Comparison of ENCODE assay signal across 25 mouse cellular contexts in genomic region chr9:123942025-123942424, GRCm38 (mm10). TPM values are rescaled to one million over a fixed set of nuclear protein-coding genes. Genes with fewer than 3 reads are reported as not detected.
A peak's percentile ranks its signal among the peaks of the same experiment; 100 is the strongest.
DNase-seq lines count a peak whose midpoint lies in the region; ATAC-seq and TF ChIP-seq lines count a peak whose summit lies in the region.
"Had no signal": no experiment of that assay in that cellular context is flagged by ENCODE, and none has a peak within 500 bp of the region (broad histone marks: within the 10 kb centered on the region; RNA-seq: fewer than 3 reads in every experiment).

No protein-coding gene starts in this region.

- WGBS in liver, embryonic 13.5 days (ENCODE audit: insufficient replicate concordance): 70% methylated on average over 3 of the region's 3 CpGs
- WGBS in liver, embryonic 12.5 days (ENCODE audit: insufficient replicate concordance): 82% methylated on average over 3 of the region's 3 CpGs
- WGBS in liver, postnatal 0 days (ENCODE audit: insufficient replicate concordance): 63% methylated on average over 3 of the region's 3 CpGs

- no peak for TF ChIP-seq CTCF in liver, postnatal 0 days (IDR thresholded peaks at IDR 0.05; ENCODE audit: low read depth)

- no peaks in the 10 kb centered on the region for H3K9me3 ChIP-seq in liver, embryonic 13.5 days (replicated peaks)
- no peaks in the 10 kb centered on the region for H3K9me3 ChIP-seq in liver, embryonic 12.5 days (replicated peaks)
- H3K9me3 ChIP-seq in liver, postnatal 0 days (ENCODE audit: low read length): no peaks in the 10 kb centered on the region
- H3K9me3 ChIP-seq: hindbrain, embryonic 15.5 days; limb, embryonic 15.5 days; midbrain, embryonic 12.5 days; neural tube, embryonic 12.5 days had no signal

- H3K27me3 ChIP-seq in liver, embryonic 13.5 days: no peaks in the 10 kb centered on the region
- no peaks in the 10 kb centered on the region for H3K27me3 ChIP-seq in liver, embryonic 12.5 days (replicated peaks)
- H3K27me3 ChIP-seq in liver, postnatal 0 days (ENCODE audit: insufficient read depth, low read length): no peaks in the 10 kb centered on the region
- H3K27me3 ChIP-seq: hindbrain, embryonic 15.5 days; limb, embryonic 15.5 days; neural tube, embryonic 12.5 days had no signal

- ATAC-seq in liver, embryonic 13.5 days (ENCODE audit: low read depth): no peak
- no peak for ATAC-seq in liver, embryonic 12.5 days
- ATAC-seq in liver, postnatal 0 days: peak; percentile 62
- no peak for ATAC-seq in erythroblast, adult 5-6 weeks (replicated peaks; ENCODE audit: low FRiP score, poor library complexity, severe bottlenecking)
- ATAC-seq: forebrain, embryonic 16.5 days; intestine, postnatal 0 days had no signal

- H3K36me3 ChIP-seq in liver, embryonic 13.5 days: no peaks in the 10 kb centered on the region
- H3K36me3 ChIP-seq in liver, embryonic 12.5 days: no peaks in the 10 kb centered on the region
- H3K36me3 ChIP-seq in liver, postnatal 0 days (replicated peaks; ENCODE audit: insufficient read depth, low read length): no peaks in the 10 kb centered on the region
- H3K36me3 ChIP-seq: hindbrain, embryonic 15.5 days; limb, embryonic 15.5 days; midbrain, embryonic 12.5 days; neural tube, embryonic 12.5 days had no signal

- peak overlapping the region; percentile 48 for H3K27ac ChIP-seq in liver, embryonic 13.5 days
- no peak overlapping the region for H3K27ac ChIP-seq in liver, embryonic 12.5 days
- H3K27ac ChIP-seq in liver, postnatal 0 days (ENCODE audit: low read depth): peak overlapping the region; percentile 84
- H3K27ac ChIP-seq: hindbrain, embryonic 15.5 days; midbrain, embryonic 12.5 days; neural tube, embryonic 12.5 days had no signal

- H3K9ac ChIP-seq in liver, embryonic 13.5 days: no peak overlapping the region
- no peak overlapping the region for H3K9ac ChIP-seq in liver, embryonic 12.5 days
- no peak overlapping the region for H3K9ac ChIP-seq in liver, postnatal 0 days (replicated peaks)
- H3K9ac ChIP-seq: hindbrain, embryonic 15.5 days; limb, embryonic 15.5 days; midbrain, embryonic 12.5 days; neural tube, embryonic 12.5 days had no signal

- H3K4me1 ChIP-seq in liver, embryonic 13.5 days (replicated peaks): no peaks in the 10 kb centered on the region; the same call in 1 of the 2 replicates
- 0 out of 2 replicates have a peak, but pooled peaks cover 6% of the 10 kb centered on the region for H3K4me1 ChIP-seq in liver, embryonic 12.5 days
- H3K4me1 ChIP-seq in liver, postnatal 0 days (ENCODE audit: insufficient read depth): peaks cover 16% of the 10 kb centered on the region
- H3K4me1 ChIP-seq: hindbrain, embryonic 15.5 days; limb, embryonic 15.5 days; midbrain, embryonic 12.5 days; neural tube, embryonic 12.5 days had no signal

- TF ChIP-seq EP300 in liver, postnatal 0 days (IDR thresholded peaks at IDR 0.05; ENCODE audit: low read depth): peak; percentile 68

- no peak overlapping the region for H3K4me3 ChIP-seq in liver, embryonic 13.5 days (replicated peaks)
- H3K4me3 ChIP-seq in liver, embryonic 12.5 days: no peak overlapping the region
- H3K4me3 ChIP-seq in liver, postnatal 0 days (ENCODE audit: low read depth, low read length): no peak overlapping the region
- H3K4me3 ChIP-seq: hindbrain, embryonic 15.5 days; limb, embryonic 15.5 days; midbrain, embryonic 12.5 days; neural tube, embryonic 12.5 days had no signal

- DNase-seq in liver, embryonic 13.5 days: no peak
- DNase-seq in 416B (ENCODE audit: low read depth): peak; percentile 79
- peak; percentile 25 for DNase-seq in brain, adult 2 months (ENCODE audit: low read depth, low spot score)
- DNase-seq in liver, postnatal 0 days: no peak
- no peak for DNase-seq in left cerebral cortex, adult 8-10 months (ENCODE audit: low spot score in 2 of 2)
- no peak for DNase-seq in embryo, embryonic 10.5 days (ENCODE audit: low spot score)
- DNase-seq: adrenal gland, postnatal 36 days; cerebellum, adult 9-10 months; right cerebral cortex, postnatal 14 days had no signal

- no peak overlapping the region for H3K4me2 ChIP-seq in liver, embryonic 13.5 days
- no peak overlapping the region for H3K4me2 ChIP-seq in liver, embryonic 12.5 days
- no peak overlapping the region for H3K4me2 ChIP-seq in liver, postnatal 0 days (ENCODE audit: low read depth, low read length)
- H3K4me2 ChIP-seq: heart, embryonic 11.5 days; hindbrain, embryonic 15.5 days; limb, embryonic 15.5 days; midbrain, embryonic 12.5 days; neural tube, embryonic 12.5 days had no signal

RNA-seq across cellular contexts. Expression of gene Ccr1, which starts 26.5 kb away (rescaled TPM):
- 1.7 and 1.9 TPM in 2 replicates for polyA plus RNA-seq in liver, embryonic 13.5 days (2015; fragmentation: Nextera tagmentation; extraction: Ambion mirVana)
- 1.4 and 1.6 TPM in 2 replicates for polyA plus RNA-seq in liver, embryonic 12.5 days (2016; fragmentation: Nextera tagmentation; extraction: Ambion mirVana)
- polyA plus RNA-seq in liver, postnatal 0 days (2015; fragmentation: Nextera tagmentation; extraction: Ambion mirVana): 2.9 and 3.0 TPM in 2 replicates
- 12.3 and 17.3 TPM in 2 replicates for total RNA-seq in erythroblast, adult 5-6 weeks (2015; ENCODE audit: low replicate concordance)
- 12.1 and 14.9 TPM in 2 replicates for total RNA-seq in erythroblast, adult 5-6 weeks (2017; ENCODE audit: low replicate concordance)
- under 1 TPM in 2 of 4 experiments, not detected in 2; 0.17 to 0.34 TPM for total RNA-seq in left cerebral cortex, adult 8-10 months (2022)

RNA-seq across cellular contexts. Expression of gene Ccr1l1, which starts 36.2 kb away (rescaled TPM):
- not detected in 2 replicates for polyA plus RNA-seq in liver, embryonic 13.5 days (2015; fragmentation: Nextera tagmentation; extraction: Ambion mirVana)
- not detected in 2 replicates for polyA plus RNA-seq in liver, embryonic 12.5 days (2016; fragmentation: Nextera tagmentation; extraction: Ambion mirVana)
- 0.09 TPM in 1 of 2 replicates, not detected in the other for polyA plus RNA-seq in liver, postnatal 0 days (2015; fragmentation: Nextera tagmentation; extraction: Ambion mirVana)
- not detected in 2 replicates for total RNA-seq in erythroblast, adult 5-6 weeks (2015; ENCODE audit: low replicate concordance)
- total RNA-seq in erythroblast, adult 5-6 weeks (2017; ENCODE audit: low replicate concordance): 1.4 and 1.6 TPM in 2 replicates
- not detected for total RNA-seq in left cerebral cortex, adult 8-10 months (2022)
- total RNA-seq: adrenal gland, postnatal 36 days; gastrocnemius, postnatal 4 days; heart, postnatal 10 days; left cerebral cortex, postnatal 36 days had no signal
- polyA plus RNA-seq: embryonic facial prominence, embryonic 14.5 days; forebrain, embryonic 16.5 days; heart, embryonic 11.5 days; hindbrain, embryonic 15.5 days; intestine, postnatal 0 days; kidney, embryonic 16.5 days; large intestine, adult 2 months; limb, embryonic 15.5 days; midbrain, embryonic 12.5 days; neural tube, embryonic 12.5 days; testis, adult 2 months had no signal

Comparison
In these comparisons a context has a peak if more than half of its experiments do, and no peak if none do; other contexts are left out.
1. DNase-seq: peak in 416B (single experiment) and brain, adult 2 months (single experiment); none in liver, embryonic 13.5 days (single experiment), liver, postnatal 0 days (single experiment), left cerebral cortex, adult 8-10 months (0 of 2) and embryo, embryonic 10.5 days (single experiment).